Comparison of ENCODE assay signal across 12 mouse cellular contexts in the genomic region with DNA sequence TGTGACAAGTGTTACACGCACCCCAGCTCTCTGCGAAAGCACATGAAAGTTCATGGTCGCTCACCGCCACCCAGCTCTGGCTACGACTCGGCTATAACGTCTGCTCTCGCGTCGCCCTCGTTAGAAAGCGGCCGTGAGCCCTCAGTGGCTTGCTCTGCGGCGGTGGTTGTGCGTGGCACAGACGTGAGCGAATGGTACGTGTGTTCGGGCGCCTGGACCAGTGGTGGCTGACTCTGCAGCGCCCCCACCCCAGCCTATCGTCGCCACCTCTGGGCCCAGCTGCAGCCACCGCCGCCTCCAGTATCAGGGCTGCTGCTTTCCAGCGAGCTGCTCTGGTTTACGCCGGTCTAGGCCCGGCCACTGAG. TPM values are rescaled to one million over a fixed set of nuclear protein-coding genes. Genes with fewer than 3 reads are reported as not detected.
DNase-seq lines count a peak whose midpoint lies in the region; ATAC-seq and TF ChIP-seq lines count a peak whose summit lies in the region.
"Had no signal": no experiment of that assay in that cellular context is flagged by ENCODE, and none has a peak within 500 bp of the region (broad histone marks: within the 10 kb centered on the region; RNA-seq: fewer than 3 reads in every experiment).

No protein-coding gene starts in this region.

- DNase-seq in cerebellum, adult 11-12 months: peak; percentile 66
- peak; percentile 61 to 74 for DNase-seq in cerebellum, adult 2 months
- DNase-seq in forebrain, embryonic 14.5 days (ENCODE audit: low spot score): no peak
- peak; percentile 76 for DNase-seq in midbrain, embryonic 10.5 days (ENCODE audit: low spot score)
- DNase-seq in urinary bladder, postnatal 10 days (ENCODE audit: low spot score): no peak
- DNase-seq in lung, postnatal 36 days: no peak
- no peak for DNase-seq in thymus, postnatal 36 days
- DNase-seq: right cerebral cortex, adult 18-20 months had no signal

- H3K27me3 ChIP-seq in cerebellum, adult 2 months (ENCODE audit: control insufficient read depth, insufficient read depth, low read length): no peaks in the 10 kb centered on the region
- peaks cover 72% of the 10 kb centered on the region for H3K27me3 ChIP-seq in forebrain, embryonic 14.5 days (replicated peaks; ENCODE audit: control insufficient read depth, insufficient read depth, low read length)
- H3K27me3 ChIP-seq in midbrain, embryonic 10.5 days (ENCODE audit: low read depth, poor library complexity, severe bottlenecking): peaks cover 100% of the 10 kb centered on the region

- TF ChIP-seq CTCF in cerebellum, adult 2 months (IDR thresholded peaks at IDR 0.05; ENCODE audit: borderline replicate concordance, insufficient read depth, low read depth, low read length): no peak

- H3K9ac ChIP-seq in forebrain, embryonic 14.5 days (ENCODE audit: low read length): peak overlapping the region; percentile 80
- H3K9ac ChIP-seq: lung, embryonic 15.5 days had no signal

- H3K36me3 ChIP-seq in forebrain, embryonic 14.5 days (ENCODE audit: control insufficient read depth, insufficient read depth, low read length): no peaks in the 10 kb centered on the region
- no peaks in the 10 kb centered on the region for H3K36me3 ChIP-seq in midbrain, embryonic 10.5 days
- H3K36me3 ChIP-seq: lung, embryonic 15.5 days had no signal

- H3K4me3 ChIP-seq in cerebellum, adult 2 months (replicated peaks; ENCODE audit: insufficient read depth, low read depth, low read length): peak overlapping the region; percentile 49
- peak overlapping the region; percentile 44 for H3K4me3 ChIP-seq in forebrain, embryonic 14.5 days (ENCODE audit: low read depth, low read length)
- H3K4me3 ChIP-seq in midbrain, embryonic 10.5 days: peak overlapping the region; percentile 75
- H3K4me3 ChIP-seq: lung, embryonic 15.5 days had no signal

- no peak for ATAC-seq in cerebellum, adult (ENCODE audit: insufficient number of reproducible peaks, low FRiP score, low TSS enrichment)
- ATAC-seq in forebrain, embryonic 14.5 days: peak; percentile 12
- ATAC-seq: activated CD4-positive, CD25-positive, alpha-beta regulatory T cell, adult 4 months had no signal

- no peaks in the 10 kb centered on the region for H3K9me3 ChIP-seq in forebrain, embryonic 14.5 days (replicated peaks; ENCODE audit: control insufficient read depth, low read length)
- H3K9me3 ChIP-seq in midbrain, embryonic 10.5 days (replicated peaks): no peaks in the 10 kb centered on the region
- H3K9me3 ChIP-seq: lung, embryonic 15.5 days had no signal

- peaks cover 22% of the 10 kb centered on the region for H3K4me1 ChIP-seq in cerebellum, adult 2 months (ENCODE audit: control insufficient read depth, insufficient read depth, low read length)
- H3K4me1 ChIP-seq in forebrain, embryonic 14.5 days (ENCODE audit: control insufficient read depth, insufficient read depth, low read length): no peaks in the 10 kb centered on the region
- peaks cover 89% of the 10 kb centered on the region for H3K4me1 ChIP-seq in midbrain, embryonic 10.5 days

- no peak for TF ChIP-seq POLR2A in cerebellum, adult 2 months (IDR thresholded peaks at IDR 0.05; ENCODE audit: borderline replicate concordance, insufficient read depth, low read length)

- 9% methylated on average over 30 of the region's 30 CpGs for WGBS in cerebellum, adult 2 months
- 1% methylated on average over 30 of the region's 30 CpGs for WGBS in forebrain, embryonic 14.5 days
- WGBS in midbrain, embryonic 10.5 days: under 1% methylated on average over 30 of the region's 30 CpGs

- peak overlapping the region; percentile 99 for H3K27ac ChIP-seq in cerebellum, adult 2 months (ENCODE audit: insufficient read depth, low read length)
- peak overlapping the region; percentile 95 for H3K27ac ChIP-seq in forebrain, embryonic 14.5 days (ENCODE audit: low read depth, low read length)
- peak overlapping the region; percentile 98 for H3K27ac ChIP-seq in midbrain, embryonic 10.5 days (replicated peaks)
- H3K27ac ChIP-seq: kidney, postnatal 0 days; lung, embryonic 15.5 days had no signal

- H3K4me2 ChIP-seq in forebrain, embryonic 14.5 days (ENCODE audit: low read length): peak overlapping the region; percentile 72
- H3K4me2 ChIP-seq: lung, embryonic 15.5 days had no signal

RNA-seq across cellular contexts. Expression of gene Zic1, which starts 18.5 kb away (rescaled TPM):
- polyA plus RNA-seq in cerebellum, adult 2 months (2012; rRNA removed): 1,121 and 1,289 TPM in 2 replicates
- 14.4 and 14.8 TPM in 2 replicates for polyA plus RNA-seq in forebrain, embryonic 14.5 days (2014; fragmentation: Nextera tagmentation; extraction: Ambion mirVana)
- polyA plus RNA-seq in midbrain, embryonic 10.5 days (2016; fragmentation: Nextera tagmentation; extraction: Ambion mirVana): 6.5 and 6.6 TPM in 2 replicates
- polyA plus RNA-seq: activated CD4-positive, CD25-positive, alpha-beta regulatory T cell, adult 4 months; kidney, postnatal 0 days had no signal

RNA-seq across cellular contexts. Expression of gene Zic4, which starts 21.9 kb away (rescaled TPM):
- polyA plus RNA-seq in cerebellum, adult 2 months (2012; rRNA removed): 37.4 and 45.3 TPM in 2 replicates
- 45.1 and 56.3 TPM in 2 replicates for polyA plus RNA-seq in forebrain, embryonic 14.5 days (2014; fragmentation: Nextera tagmentation; extraction: Ambion mirVana)
- 25.1 and 33.5 TPM in 2 replicates for polyA plus RNA-seq in midbrain, embryonic 10.5 days (2016; fragmentation: Nextera tagmentation; extraction: Ambion mirVana)
- polyA plus RNA-seq: activated CD4-positive, CD25-positive, alpha-beta regulatory T cell, adult 4 months; kidney, postnatal 0 days; lung, embryonic 15.5 days had no signal

Comparison
In these comparisons a context has a peak if more than half of its experiments do, and no peak if none do; other contexts are left out.
1. DNase-seq: peak in cerebellum, adult 11-12 months (single experiment), cerebellum, adult 2 months (2 of 2) and midbrain, embryonic 10.5 days (single experiment); none in forebrain, embryonic 14.5 days (single experiment), urinary bladder, postnatal 10 days (single experiment), lung, postnatal 36 days (single experiment) and thymus, postnatal 36 days (0 of 2).
2. RNA of gene Zic1, which starts 18.5 kb away (polyA plus RNA-seq): 1,121 to 1,289 TPM in cerebellum, adult 2 months; 14.4 to 14.8 TPM in forebrain, embryonic 14.5 days and 6.5 to 6.6 TPM in midbrain, embryonic 10.5 days; every median in the first group is over 10 times any median in the second.
3. Peak in every context shown above with its lines, with median percentiles within 50 percentile points of each other: H3K27ac ChIP-seq and H3K4me3 ChIP-seq.